Mouse (Mus musculus) adrenal gland, postnatal 14 days (tissue): Measurements from ENCODE around the gene Hsd17b14. TPM values are rescaled to one million over a fixed set of nuclear protein-coding genes. Genes with fewer than 3 reads are reported as not detected.
A peak's percentile ranks its signal among the peaks of the same experiment; 100 is the strongest.

ENCODE experiments used
- DNase-seq: peaks from one replicate; pipeline ENCODE4 v3.0.0; 2021; ENCODE audit warnings: mixed read lengths
- total RNA-seq: library from RNA; stranded (reverse); gene quantifications from 2 replicates; pipeline ENCODE4 v1.2.3, GENCODE M21; 2021

Gene Hsd17b14
- total RNA-seq, 1 experiment from 2014 or later = 0.67 TPM

DNA sequence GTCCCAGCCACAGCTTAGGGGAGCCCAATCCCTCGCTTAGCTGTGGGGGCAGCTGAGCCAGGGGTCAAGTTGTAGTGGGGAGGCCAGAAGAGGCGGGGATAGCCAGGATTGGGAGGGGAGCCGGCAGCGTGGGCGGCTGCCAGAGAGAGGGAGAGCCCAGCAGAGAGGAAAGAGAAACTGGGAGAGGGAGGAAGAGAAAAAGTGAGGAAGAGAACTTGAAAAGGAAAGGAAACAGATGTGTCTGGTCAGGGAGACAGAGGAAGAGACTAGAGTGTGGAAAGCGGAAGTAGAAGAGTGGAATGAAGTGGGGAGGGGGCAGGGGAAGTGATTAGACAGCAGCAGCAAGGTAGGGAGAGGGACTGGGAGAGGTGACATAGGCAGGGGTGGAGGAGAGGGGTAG lies 25.2 kb upstream of the Hsd17b14 start:
- peak; percentile 27 for DNase-seq

DNA sequence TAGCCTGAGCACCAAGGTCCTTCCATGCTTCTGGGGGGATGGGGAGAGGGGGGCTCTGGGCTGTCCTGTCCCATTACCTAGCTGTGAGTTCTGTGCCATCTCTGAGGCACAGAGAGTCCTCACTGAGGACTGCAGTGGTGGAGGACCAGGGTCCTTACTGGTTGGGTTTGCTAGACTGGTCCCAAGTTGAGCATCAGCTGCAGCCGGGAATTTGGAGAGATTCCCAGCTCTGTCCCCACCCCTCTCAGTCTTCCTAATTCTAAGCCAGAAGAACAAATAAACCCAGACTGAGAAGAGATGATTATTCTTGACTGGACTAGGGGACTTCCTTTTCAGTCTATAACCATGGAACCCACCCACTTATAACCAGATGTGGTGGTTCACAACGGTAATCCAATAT lies 24.1 kb upstream of the Hsd17b14 start:
- DNase-seq = no peak

DNA sequence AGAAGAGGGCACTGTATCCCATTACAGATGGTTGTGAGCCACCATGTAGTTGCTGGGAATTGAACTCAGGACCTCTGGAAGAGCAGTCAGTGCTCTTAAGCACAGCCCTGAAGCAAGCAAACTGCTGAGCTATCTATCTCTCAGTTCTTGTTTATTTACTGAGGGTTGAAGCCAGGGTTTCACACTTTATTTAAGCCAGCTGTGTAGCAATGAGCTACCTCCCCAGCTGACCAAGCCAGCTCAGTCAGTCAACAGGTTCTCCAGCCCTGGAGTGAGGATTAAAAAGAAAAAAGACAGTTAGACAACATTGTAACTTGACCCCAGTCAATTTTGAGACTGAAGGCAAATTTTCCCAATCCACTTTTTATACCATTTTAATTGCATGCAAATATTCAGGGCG lies 19.0 kb upstream of the Hsd17b14 start:
- no peak for DNase-seq

DNA sequence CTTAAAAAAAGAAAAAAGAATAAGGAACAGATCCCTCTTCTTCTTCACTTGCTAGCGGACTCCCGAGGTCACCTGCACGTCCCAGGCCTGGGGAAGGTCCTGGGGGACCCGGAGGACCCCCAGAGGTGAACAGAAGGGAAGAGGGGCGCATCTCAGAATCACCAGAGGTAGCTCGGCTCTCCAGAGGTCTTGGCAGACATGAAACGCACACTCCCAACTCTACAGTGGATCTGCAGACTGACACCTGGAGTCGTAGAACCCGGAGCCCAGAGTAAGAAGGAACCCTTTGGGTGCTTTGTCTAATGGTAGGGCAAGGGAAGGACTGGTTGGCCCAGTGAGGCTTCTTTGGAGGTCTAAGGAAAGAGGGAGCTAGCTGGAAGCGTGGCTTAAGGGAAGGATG lies 17.1 kb upstream of the Hsd17b14 start:
- DNase-seq = no peak

DNA sequence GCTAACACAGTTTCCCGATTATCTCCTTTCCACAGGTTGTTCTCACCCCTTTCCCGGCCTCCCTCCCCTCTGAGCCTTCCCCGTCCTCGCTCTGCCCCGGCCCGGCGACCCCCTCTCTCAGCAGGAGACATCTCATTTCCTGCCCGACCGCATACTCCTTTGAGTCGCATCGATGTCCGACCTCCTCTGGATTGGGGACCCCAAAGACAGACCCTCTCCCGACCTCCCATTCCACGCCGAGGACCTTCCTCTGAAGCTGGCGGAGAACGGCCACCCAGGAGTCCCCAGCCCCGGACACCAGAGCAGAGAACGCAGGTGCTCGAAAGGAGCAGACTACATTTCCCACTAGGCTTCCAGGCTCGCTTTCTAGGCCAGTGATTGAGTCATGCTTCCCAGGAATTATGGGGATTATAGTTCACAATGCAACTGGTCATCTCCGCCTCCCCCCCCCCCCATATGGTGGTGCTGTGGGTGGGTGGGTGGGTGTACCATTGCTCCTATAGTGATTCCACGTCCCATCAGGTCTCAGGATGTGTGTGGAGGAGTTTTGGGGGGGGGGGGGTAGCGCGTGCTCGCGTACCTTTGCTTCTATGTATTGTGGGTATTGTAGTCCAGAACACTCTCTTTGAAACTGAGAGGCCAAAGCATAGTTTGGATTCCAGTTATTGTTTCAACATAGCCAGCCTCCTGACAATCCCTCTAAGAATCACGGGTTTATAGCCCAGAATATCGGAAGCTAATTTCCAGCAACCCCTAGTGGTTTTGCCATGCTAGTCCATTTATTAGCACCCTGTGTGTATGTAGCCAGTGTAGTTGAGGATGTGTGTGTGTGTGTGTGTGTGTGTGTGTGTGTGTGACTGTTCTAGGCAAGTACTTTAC lies 16.3 kb upstream of the Hsd17b14 start:
- peak; percentile 56 for DNase-seq

DNA sequence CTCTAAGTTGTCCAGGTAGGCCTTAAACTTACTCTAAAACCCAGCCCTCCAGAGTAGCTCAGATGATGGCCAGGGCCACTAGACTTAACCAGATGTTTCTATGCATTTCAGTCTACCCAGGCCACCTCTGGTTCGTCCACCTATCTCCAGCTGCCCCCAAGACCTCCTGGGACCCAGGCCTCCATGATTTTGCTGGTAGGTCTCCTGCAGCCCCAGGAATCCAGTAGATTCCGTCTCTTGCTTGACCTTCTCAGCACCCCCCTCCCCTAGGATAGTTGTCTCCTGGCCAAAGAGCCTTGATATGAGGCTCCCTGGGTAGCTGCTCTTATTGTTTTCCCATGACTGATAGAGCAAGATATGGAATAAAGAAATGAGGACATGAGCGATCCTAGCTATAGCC lies 15.6 kb upstream of the Hsd17b14 start:
- DNase-seq = no peak

DNA sequence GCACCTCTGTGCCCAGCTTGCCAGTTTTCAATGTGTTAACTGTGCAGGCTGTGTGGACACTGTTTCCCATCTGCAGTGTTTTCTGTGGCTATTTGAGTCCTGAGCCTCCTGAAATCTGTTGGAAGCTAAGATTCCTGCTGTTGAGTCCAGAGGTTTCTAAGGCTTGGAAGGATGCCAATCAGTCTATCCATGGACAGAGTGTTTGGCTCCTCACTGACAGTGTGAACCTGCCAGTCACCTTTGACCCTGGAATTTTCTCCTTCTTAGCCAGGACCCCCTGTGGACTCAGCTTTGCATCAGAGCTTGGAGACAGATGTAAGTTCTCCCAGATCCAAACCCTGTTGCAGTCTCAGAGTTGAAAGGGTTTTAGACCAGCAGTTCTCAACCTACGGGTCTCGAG lies 14.5 kb upstream of the Hsd17b14 start:
- no peak for DNase-seq

DNA sequence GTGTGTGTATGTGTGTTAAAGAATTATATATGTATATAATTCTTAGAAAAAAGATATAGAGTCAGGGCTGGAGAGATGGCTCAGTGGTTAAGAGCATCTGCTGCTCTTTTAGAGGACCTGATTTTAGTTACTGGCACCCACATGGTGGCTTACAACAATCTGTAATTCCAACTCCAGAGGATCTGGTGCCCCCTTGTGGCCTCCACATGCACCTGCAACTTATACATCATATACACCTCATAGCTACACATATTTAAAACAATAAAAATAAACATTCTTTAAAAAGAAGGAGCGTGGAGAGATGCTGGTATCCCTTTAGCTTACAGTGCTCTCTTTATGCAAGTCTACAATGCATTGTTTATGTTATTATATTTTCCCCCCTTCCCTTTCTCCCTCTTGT lies 10.2 kb upstream of the Hsd17b14 start:
- DNase-seq = no peak

DNA sequence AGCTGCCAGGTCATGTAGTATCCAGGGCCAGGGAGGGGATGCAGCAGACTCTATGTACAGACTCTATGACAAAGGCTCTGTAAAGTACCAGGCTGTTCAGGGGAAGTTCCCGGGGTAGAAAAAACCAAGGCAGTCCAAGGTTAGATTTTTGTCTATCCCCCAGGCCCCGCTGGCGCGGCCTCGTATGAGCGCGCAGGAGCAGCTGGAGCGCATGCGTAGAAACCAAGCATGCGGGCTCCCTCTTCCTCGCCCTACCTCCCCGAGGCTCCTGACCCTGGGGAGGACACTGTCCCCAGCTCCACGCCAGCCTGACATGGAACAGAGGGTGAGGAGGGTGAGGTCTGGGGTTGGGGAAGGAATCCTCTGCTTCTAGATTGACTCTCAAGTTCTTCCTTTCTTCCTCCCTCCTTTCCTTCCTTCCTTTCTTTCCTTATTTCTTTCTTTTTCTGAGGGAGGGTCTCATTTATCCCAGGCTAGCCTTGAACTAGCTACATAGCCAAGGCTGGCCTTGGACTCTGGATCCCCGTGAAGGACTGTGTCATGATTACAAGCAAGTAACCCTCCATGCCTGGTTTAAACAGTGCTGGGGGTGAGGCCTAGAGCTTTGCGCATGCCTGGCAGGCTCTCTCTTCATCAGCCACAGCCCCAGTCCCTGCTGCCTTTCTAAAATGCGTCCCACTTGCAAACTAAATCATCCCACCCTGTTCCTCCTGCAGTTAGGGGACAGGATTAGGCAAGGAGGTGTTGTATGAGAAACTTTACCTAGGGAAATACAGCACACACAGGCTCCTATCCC lies 4.9 kb upstream of the Hsd17b14 start:
- peak; percentile 45 for DNase-seq

DNA sequence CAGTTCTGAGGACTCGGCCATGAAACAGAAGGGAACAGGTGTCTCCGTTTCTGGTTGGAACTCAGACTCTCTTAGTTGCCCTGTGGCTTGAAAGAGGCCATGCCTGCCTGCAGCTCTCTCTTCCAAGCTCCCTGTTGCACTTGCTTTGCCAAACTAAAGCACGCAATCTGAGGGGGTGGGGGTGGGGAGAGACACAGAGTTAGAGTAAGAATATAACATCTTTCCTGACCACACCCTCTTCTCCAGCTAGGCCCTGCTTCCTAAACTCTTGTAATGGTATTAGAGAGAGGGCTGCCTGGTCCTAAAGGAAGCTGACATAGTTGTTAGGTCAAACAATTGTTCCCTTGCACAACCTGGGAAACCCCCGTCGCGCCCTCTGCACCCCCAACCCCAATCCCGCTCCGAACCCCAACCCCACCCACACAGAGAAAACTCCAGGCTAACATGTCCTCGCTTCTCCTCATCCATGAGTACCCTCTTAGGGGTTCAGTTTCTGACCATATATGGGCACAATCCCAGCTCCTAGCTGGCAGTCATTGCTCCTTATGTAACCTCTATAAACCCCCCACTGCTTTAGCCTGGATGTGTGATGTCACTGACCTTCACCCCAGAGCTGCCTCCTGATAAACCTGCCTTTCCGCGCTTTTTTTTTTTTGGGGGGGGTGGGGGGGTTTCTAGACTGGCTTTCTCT lies 3.7 kb upstream of the Hsd17b14 start:
- no peak for DNase-seq

DNA sequence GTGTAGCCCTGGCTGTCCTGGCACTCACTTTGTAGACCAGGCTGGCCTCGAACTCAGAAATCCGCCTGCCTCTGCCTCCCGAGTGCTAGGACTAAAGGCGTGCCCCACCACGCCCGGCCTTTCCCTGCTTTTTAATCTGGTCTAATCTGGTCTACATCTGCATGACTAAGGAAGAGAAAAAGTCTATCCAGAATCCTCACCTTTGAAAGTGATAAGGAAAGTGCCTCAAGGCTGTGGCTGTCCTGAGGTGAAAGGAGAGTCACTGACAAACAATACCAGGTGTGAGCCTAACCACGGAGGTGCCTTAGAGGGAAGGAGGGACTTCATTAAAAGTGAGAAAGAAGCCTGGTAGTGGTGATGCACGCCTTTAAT lies 3.2 kb upstream of the Hsd17b14 start:
- DNase-seq = no peak

DNA sequence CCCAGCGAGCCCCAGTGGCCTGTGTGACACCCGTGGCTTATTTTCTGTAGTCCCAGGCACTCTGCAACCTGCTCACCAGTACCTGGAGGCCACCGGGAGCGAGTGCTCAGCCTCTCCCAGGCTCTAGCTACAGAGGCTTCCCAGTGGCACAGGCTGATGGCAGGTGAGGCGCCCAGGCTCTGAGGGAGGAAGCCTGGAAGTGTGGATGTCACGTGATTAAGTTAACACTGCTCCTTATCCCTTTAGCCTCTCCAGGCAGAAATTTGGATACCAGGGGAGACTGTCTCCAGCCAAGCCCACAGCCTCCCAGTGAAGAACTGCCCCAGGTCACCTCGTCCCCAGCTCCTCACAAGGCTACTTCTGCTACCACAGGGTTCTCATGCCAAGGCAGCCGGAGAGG lies 1.2 kb upstream of the Hsd17b14 start:
- DNase-seq = no peak

DNA sequence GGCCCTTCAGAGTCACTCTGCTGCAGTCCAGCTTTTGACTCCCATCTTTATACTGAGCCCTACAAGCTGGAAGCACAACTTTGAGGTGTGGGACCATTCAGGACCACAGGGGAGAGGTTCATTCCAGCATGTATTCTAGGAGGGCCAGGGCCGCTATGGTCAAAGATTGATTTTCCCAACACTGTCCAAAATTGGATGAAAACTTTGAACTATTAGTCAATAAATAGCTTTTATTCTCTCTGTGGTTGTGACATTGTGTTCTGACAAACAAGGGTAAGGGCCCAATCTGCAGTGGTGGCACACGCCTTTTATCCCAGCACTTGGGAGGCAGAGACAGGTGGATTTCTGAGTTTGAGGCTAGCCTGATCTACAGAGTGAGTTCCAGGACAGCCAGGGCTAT lies 703 bp upstream of the Hsd17b14 start:
- no peak for DNase-seq

DNA sequence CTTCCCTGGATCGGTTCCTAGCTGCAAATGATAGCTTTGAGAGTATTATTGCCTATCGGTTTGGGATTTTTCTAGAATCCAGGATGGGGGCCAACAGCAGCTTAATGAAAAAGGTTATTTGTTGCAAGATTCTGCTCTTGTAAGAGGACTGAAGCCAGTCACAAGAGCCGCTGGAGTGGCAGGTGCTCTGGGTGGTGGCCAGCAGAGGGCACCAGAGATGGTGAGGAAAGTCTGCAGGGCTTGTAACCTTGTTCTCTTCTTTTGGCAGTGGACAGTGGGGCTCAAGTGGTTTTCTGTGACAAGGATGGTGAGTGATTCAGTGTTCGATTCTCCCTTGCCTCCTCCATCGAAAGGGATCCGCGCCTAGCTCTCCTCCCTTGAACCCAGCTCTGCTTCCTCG lies 1.1 kb downstream of the Hsd17b14 start:
- peak; percentile 92 for DNase-seq

DNA sequence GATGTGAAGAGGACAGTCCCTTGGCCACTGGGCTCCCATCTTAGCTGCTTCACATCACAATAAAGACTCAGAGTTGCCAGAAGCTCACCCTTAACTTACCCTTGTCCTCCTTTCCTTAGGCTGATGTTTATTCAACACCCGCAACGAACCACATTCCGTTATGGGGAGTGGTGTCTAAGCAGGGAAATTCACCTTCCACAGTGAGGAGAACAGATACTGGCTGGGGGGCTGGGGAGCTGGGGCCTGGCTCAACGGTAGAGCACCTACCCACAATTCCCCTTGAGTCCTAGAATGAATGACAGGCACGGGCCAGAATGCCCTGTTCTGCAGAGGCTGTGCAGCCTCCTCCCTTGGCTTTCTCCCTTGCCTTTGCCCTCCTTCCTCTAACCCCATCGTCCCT lies 4.2 kb downstream of the Hsd17b14 start:
- no peak for DNase-seq

DNA sequence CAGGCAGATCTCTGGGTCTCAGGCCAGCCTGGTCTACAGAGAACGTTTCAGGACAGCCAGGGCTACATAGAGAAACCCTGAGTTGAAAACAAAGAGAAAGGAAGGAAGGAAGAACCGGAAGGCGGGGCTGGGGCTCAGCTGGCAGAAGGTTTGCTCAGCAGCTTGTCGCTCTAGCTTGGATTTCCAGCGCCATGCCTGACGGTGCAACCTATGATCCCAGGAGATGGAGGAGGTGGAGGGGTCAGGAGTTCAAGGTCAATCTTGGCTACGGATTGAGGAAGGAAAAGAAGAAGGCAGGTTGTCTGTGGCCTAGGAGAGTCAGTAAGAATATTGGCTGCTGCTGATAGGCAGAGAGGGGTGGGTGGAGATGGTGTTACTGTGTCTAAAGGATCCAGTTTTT lies 5.5 kb downstream of the Hsd17b14 start:
- DNase-seq = no peak

DNA sequence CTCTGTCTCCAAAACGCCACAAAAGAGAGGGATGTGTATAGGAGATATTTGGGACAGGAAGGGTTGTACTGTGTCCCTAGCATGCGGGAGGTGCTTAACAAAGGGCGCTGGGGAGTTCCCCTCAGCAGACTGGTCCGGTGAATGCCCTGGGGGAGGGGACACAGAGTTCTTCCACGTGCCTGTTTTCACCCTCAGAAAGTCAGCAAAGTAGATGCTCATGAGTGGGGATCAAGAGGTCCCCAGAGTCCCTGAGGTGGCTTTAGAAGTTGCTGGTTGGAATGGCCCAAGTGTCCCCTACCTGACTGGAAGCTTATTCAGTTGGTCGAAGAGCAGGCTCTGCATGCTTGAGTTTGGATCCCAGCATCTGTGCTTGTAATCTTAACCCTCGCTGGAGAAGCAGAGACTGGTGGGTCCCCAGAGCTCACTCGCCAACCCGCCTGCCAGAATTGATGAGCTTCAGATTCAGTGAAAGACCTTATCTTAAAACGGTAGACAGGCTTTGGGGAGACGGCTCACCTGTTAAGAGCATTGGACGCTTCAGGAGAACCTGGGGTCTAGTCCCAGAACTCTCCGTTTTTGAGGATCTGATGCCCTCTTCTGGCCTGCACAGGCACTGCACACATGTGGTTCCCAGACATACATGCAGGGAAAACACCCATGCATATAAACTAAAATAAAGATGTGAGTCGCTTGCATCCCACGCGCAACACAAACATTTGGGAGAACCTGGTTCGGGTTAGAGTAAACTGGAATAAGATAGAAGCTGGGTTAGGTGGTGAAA lies 6.3 kb downstream of the Hsd17b14 start:
- DNase-seq = peak; percentile 85

DNA sequence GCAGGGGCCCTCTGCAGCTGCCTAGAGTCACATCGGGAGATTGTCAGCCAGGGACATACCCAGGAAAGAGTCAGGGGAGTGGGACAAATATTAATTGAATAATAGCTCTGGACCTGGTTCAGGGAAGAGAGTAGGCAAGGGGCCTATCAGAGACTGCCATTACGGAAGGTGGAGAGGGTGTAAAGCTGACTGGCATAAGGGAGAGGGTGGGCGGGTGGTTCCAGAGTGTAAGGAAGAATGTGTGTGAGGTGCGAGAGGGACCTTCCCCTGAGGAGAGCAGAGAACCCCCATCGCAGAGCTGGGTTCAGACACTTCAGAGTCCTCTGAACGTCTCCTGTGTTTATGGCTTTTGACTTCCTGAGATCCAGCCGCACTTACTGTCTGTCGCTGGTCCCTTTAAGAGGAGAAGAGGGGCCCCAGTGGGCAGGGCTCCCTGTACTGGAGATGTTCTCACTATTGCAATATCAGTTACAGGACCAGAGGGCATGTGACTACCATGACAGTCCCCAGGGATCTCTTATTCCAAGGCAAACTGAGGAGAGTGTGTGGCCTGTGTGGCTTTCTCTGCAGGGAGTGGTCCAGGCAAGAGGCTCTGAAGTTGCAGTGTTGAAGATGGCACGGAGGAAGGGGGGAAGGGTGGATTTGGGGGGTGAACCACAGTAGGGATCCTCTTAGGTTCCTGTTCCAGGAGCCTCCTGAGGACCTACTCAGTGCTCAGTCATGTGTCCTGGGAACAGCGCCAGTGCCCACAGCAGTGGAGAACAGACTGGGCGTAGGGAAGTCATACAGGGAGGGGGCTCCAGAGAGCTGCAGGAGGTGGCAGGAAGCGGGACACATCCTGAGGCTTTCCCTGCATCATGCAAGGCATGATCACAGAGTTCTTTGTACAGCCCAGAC lies 7.2 kb downstream of the Hsd17b14 start:
- DNase-seq = peak; percentile 30

DNA sequence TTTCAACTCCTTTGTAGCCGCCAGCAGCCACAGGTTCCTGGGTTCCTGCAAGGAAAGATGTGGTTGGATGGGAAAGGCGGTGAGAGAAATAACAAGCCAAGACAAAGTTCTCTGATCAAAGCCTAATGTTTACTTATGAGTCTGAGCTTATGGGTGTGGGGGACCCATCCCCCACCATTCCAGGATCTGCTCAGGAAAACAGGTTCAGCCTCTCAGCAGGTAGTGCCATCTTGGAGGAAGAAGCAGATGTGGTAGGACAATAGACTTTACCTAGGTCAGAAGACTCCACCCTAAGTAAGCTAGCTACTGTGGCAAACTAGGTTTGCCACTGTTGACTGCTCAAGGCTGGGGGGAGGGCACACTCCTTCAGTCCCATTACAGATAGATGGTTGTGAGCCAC lies 10.1 kb downstream of the Hsd17b14 start:
- no peak for DNase-seq

DNA sequence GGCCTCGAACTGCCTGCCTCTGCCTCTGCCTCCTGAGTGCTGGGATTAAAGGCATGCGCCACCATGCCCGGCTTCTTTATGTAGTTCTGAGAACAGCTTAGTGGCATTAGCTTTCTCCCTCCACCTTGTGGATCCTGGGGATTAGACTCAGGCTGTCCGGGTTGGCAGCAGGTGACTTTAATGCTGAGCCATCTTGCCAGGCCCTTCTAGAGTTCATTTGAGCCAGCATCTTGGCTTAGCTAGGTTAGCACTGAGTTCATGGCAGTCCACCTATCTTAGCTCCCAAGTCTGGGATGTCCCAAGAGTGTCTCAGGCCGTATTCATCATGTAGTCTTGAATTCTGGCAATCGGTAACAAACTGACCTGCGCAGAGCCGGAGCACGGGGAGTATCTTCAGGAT lies 10.8 kb downstream of the Hsd17b14 start:
- no peak for DNase-seq

DNA sequence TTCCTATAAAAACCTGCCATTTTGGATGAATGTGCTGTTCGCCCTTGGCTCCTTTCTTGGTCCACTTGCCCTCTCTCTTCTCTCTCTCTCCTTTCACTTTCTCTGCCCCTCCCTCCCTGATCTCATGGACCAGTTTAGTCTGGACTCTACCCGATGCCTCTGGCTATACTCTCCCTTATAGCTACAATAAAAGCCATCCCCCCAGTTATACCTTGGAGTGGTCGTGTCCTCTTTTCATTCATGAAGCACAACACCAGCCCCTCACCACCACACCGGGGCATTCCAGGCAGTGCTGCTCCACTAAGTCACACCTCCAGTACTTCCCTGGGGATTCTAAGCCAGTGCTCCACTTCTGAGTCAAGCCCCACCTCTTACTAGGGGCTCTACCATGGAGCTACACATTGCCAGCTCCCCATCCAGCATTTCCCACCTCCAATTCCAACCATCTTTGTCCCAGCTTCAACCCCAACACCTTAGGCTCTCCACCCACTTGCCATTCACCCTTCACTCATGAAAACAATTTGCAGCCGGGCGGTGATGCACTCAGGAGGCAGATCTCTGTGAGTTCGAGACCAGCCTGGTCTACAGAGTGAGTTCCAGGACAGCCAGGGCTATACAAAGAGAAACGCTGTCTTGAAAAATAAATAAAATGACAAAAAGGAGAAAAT lies 12.6 kb downstream of the Hsd17b14 start:
- DNase-seq = no peak
